Mouse (Mus musculus) forebrain, embryonic 11.5 days (tissue): ENCODE data around the gene Btg2. TPM values are rescaled to one million over a fixed set of nuclear protein-coding genes. Genes with fewer than 3 reads are reported as not detected.

Experiments
- ATAC-seq: fragments of 200-750 bp; cut with Nextera tagmentation; replicated peaks from 2 replicates; pipeline ENCODE4 v1.8.0; 2017; ENCODE audit warnings: moderate TSS enrichment; ENCODE audit not compliant: low FRiP score
- DNase-seq: peaks from one replicate; pipeline ENCODE4 v3.0.0-alpha.2; 2017; ENCODE audit warnings: low spot score
- H3K27ac ChIP-seq: fragments of 300-500 bp; sonication (generic); 2 replicates; pipeline ENCODE4 v1.5.1; 2014; ENCODE audit warnings: low read depth, low read length
- H3K27me3 ChIP-seq: fragments of 300-500 bp; sonication (generic); 2 replicates; pipeline ENCODE4 v1.6.1; 2014; ENCODE audit warnings: mild to moderate bottlenecking, low read length, mixed read lengths; ENCODE audit not compliant: control insufficient read depth, insufficient read depth
- H3K36me3 ChIP-seq: fragments of 300-500 bp; sonication (generic); 2 replicates; pipeline ENCODE4 v1.6.1; 2014; ENCODE audit warnings: mild to moderate bottlenecking, low read length, moderate library complexity, mixed read lengths; ENCODE audit not compliant: control insufficient read depth, insufficient read depth
- H3K4me1 ChIP-seq: fragments of 300-500 bp; sonication (generic); replicated peaks from 2 replicates; pipeline ENCODE4 v1.6.1; 2014; ENCODE audit warnings: low read length, mixed read lengths; ENCODE audit not compliant: control insufficient read depth, insufficient read depth
- H3K4me2 ChIP-seq: fragments of 300-500 bp; sonication (generic); 2 replicates; pipeline ENCODE4 v1.6.1; 2014; ENCODE audit warnings: low read depth, mild to moderate bottlenecking, low read length, moderate library complexity, mixed read lengths; ENCODE audit not compliant: severe bottlenecking
- H3K4me3 ChIP-seq: fragments of 300-500 bp; sonication (generic); 2 replicates; pipeline ENCODE4 v1.5.1; 2014; ENCODE audit warnings: low read depth, low read length
- H3K9ac ChIP-seq: fragments of 300-500 bp; sonication (generic); 2 replicates; pipeline ENCODE4 v1.6.1; 2014; ENCODE audit warnings: low read length
- H3K9me3 ChIP-seq: fragments of 300-500 bp; sonication (generic); 2 replicates; pipeline ENCODE4 v1.6.1; 2016; ENCODE audit warnings: low read length, mixed read lengths; ENCODE audit not compliant: control insufficient read depth
- WGBS: fragments of 180-500 bp; shearing (Covaris S2); extraction: QIAGEN DNeasy Blood & Tissue Kit; methylation state at CpG from one replicate; pipeline ENCODE4 v1.1.7; 2014; 5-methylcytosine and 5-hydroxymethylcytosine counted together
- polyA plus RNA-seq: library from polyadenylated mRNA; unstranded; fragments of >200 nt; fragmentation: Nextera tagmentation; extraction: Ambion mirVana; gene quantifications from 2 replicates; pipeline ENCODE4 v1.2.1, GENCODE M21; 2014

The Btg2 gene
- polyA plus RNA-seq, 1 experiment from 2014 or later = 110 TPM

DNA sequence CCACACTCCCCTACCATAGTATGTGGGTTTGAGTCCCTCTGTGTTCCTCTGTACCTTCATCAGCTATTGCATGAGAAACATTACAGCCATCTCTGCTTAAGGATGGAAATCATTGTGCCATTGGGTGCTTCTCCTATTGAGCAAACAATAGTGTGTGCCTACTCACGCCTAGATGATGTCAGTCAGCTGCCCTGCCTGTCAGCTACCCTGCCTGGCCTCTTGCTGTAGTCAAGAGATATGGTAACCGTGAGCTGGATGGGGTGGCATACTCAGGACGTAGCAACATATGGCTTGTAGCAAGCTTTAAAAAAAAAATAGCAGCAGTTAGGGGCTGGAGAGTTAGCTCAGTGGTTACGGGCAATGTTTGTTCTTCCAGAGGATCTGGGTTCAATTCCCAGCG lies 31.5 kb upstream of the Btg2 start:
- no peaks in the 10 kb centered on the region for H3K36me3 ChIP-seq
- H3K27me3 ChIP-seq = no peaks in the 10 kb centered on the region
- H3K4me2 ChIP-seq = no peak overlapping the region
- H3K9me3 ChIP-seq = no peaks in the 10 kb centered on the region
- 85% methylated on average over 5 of the region's 5 CpGs for WGBS
- no peak overlapping the region for H3K27ac ChIP-seq
- H3K4me1 ChIP-seq = no peaks in the 10 kb centered on the region; the same call in 1 of the 2 replicates
- DNase-seq (no peak), ATAC-seq (no peak)
- no peak overlapping the region for H3K9ac ChIP-seq
- H3K4me3 ChIP-seq = no peak overlapping the region

DNA sequence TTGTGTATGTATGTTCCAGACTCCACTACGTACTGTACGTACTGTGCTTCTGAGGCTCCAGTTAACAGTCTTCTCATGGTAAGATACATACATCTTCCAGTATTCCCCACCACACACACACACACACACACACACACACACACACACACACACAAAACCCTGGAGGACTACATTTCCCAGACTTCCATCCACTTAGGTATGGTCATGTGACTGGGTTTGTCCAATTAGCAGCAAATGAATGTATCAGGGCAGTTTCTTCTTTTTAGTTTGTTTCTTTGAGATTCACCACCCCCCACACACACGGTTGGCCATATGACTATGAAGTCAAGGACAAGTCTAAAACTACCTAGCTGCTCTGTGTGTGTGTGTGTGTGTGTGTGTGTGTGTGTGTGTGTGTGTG lies 31.1 kb upstream of the Btg2 start:
- no peak overlapping the region for H3K27ac ChIP-seq
- no peaks in the 10 kb centered on the region for H3K9me3 ChIP-seq
- ATAC-seq (no peak), DNase-seq (no peak)
- no peak overlapping the region for H3K4me3 ChIP-seq
- H3K36me3 ChIP-seq = no peaks in the 10 kb centered on the region
- no peak overlapping the region for H3K9ac ChIP-seq
- WGBS = 88% methylated on average over 3 of the region's 3 CpGs
- no peaks in the 10 kb centered on the region; the same call in 1 of the 2 replicates for H3K4me1 ChIP-seq
- H3K27me3 ChIP-seq = no peaks in the 10 kb centered on the region
- no peak overlapping the region for H3K4me2 ChIP-seq

DNA sequence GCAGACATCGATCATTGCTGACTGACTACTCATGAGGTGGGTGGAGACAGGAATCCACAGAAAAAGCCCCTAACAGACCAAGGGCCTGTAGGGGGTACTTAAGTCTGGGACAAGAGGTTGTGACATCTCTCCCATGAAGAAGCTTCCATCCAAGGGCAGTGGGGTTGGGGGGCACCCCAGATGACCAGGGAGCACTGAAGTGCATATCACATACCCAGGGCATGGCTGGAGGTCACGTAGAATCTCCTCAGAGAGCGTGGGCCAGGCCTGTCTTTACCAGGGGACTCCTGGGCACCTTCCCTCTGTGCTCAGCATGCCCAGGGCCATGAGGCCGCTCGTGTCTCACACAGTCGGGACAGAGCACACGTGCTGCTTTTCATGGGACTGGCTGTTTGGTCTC lies 28.9 kb upstream of the Btg2 start:
- no peak overlapping the region for H3K4me3 ChIP-seq
- ATAC-seq = no peak
- H3K9me3 ChIP-seq = no peaks in the 10 kb centered on the region
- 88% methylated on average over 7 of the region's 7 CpGs for whole genome bisulfite sequencing
- H3K4me2 ChIP-seq = no peak overlapping the region
- H3K36me3 ChIP-seq = no peaks in the 10 kb centered on the region
- no peak overlapping the region for H3K27ac ChIP-seq
- no peak overlapping the region for H3K9ac ChIP-seq
- no peaks in the 10 kb centered on the region for H3K27me3 ChIP-seq
- DNase-seq = no peak
- H3K4me1 ChIP-seq = no peaks in the 10 kb centered on the region; the same call in 1 of the 2 replicates

DNA sequence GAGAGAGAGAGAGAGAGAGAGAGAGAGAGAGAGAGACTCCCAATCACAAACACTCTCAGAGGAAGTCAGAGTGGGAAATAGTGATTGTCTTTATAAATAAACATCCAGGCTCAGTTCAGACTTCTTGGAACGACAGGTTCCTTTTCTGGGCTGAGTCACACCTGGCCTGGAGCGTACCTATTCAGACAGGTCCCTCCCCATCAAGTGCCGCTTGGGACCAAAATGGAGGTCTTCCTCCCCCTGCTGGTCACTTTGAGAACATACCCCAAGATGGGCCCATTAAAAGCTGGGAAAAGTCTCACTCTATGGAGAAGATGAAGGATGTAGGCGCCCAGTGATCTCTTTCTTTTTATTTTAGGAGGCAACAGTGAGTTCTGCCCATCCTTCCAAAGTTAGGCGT lies 27.8 kb upstream of the Btg2 start:
- Histone ChIP-seq H3K27ac (no peak overlapping the region), H3K9ac (no peak overlapping the region), H3K36me3 (no peaks in the 10 kb centered on the region), H3K9me3 (no peaks in the 10 kb centered on the region), H3K27me3 (no peaks in the 10 kb centered on the region), H3K4me2 (no peak overlapping the region), H3K4me3 (no peak overlapping the region), H3K4me1 (no peaks in the 10 kb centered on the region; the same call in 1 of the 2 replicates)
- DNase-seq (peak; percentile 68), ATAC-seq (0 out of 2 replicates have a peak, but pooled peaks have one; percentile 36)
- 7% methylated on average over 5 of the region's 5 CpGs for WGBS

DNA sequence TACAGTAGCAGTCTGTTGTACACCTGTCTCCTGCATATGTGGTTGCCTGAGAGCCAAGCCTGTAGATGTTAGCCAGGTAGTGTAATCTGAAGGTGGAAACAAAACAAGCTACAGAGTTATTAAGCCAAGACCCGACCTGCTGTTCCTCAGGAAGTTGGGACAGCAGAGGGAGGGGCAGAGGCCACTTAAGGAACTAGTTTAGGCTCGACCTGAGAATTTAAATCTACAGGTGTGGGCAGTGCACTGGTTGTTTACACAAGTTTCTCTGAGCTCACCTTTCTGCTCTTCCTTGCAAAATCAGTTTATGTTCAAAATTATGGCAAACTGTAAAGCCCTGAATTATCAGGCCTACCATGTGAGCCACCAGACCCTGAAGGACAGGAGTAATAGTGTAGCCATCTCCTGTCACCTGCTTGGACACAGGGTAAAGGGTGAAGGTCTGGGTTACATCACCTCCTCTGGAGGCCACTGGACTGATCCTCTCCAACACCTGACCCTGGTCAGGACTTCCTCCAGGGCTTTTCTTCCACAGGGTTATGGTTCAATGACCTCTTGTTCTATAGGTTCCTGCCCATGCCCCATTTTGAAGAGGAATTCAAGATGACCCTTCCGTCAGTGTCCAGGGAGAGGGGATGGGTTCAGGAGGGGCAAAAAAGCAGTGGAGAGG lies 27.0 kb upstream of the Btg2 start:
- ATAC-seq = no peak
- no peak for DNase-seq
- Histone ChIP-seq H3K4me3 (no peak overlapping the region), H3K4me1 (no peaks in the 10 kb centered on the region; the same call in 1 of the 2 replicates), H3K9ac (no peak overlapping the region), H3K9me3 (no peaks in the 10 kb centered on the region), H3K36me3 (no peaks in the 10 kb centered on the region), H3K27me3 (no peaks in the 10 kb centered on the region), H3K4me2 (no peak overlapping the region), H3K27ac (no peak overlapping the region)
- WGBS = 61% methylated on average over 3 of the region's 3 CpGs

DNA sequence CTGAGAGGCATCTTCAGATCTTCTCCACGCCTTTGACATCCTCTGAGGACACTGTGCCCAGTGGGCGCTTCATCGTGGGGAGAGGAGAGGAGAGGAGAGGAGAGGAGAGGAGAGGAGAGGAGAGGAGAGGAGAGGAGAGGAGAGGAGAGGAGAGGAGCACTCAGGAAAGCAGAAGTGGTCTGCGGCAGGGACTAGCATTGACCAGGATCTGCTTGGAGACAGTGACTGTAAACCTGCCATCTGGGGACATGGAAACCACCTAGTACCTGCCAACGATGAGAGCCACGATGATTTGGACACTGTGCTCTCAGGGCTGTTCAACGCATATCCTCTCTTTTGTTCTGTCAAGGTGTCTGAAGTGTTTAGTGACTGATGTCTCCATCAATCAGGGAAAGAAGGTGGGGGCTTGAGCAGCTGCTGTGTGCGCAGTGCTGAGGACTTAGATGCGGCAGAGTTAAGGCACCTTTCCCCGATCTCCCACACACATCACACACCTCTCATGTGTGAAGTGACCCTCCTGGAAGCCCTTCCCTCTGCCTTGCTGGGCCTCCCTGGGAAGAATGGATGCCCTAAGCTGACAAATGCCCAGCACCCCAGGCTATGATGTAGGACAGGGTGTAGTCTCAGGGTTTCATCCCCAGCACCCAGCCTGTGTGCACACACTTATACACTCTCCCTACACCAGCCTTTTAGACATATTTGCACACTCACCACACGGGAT lies 26.3 kb upstream of the Btg2 start:
- no peak for ATAC-seq
- DNase-seq = no peak
- no peaks in the 10 kb centered on the region for H3K36me3 ChIP-seq
- H3K9me3 ChIP-seq = no peaks in the 10 kb centered on the region
- WGBS = 77% methylated on average over 9 of the region's 11 CpGs
- H3K4me2 ChIP-seq = no peak overlapping the region
- H3K27ac ChIP-seq = no peak overlapping the region
- no peak overlapping the region for H3K9ac ChIP-seq
- H3K4me3 ChIP-seq = no peak overlapping the region
- H3K27me3 ChIP-seq = no peaks in the 10 kb centered on the region
- H3K4me1 ChIP-seq = no peaks in the 10 kb centered on the region; the same call in 1 of the 2 replicates

DNA sequence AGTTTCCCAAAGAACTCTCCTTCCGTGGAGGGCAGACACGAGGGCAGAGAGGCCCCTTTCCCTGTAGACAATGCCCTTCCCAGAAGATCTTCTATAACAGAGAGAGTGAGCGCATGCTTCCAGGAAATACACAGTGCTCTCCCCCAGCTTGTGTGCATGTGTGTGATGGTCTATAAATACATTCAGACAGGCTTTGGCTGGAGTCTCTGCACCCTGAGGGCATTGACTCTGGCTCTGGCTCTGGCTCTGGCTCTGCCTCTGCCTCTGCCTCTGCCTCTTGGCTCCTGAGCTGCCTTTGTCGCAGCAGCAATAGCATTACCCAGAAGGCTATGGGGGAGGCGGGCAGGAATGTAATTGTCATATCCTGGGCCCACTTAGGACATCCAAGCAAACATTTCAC lies 24.9 kb upstream of the Btg2 start:
- 74% methylated on average over 5 of the region's 5 CpGs for WGBS
- Histone ChIP-seq H3K4me3 (no peak overlapping the region), H3K4me1 (peaks cover 4% of the 10 kb centered on the region; the same call in 1 of the 2 replicates), H3K36me3 (no peaks in the 10 kb centered on the region), H3K27me3 (no peaks in the 10 kb centered on the region), H3K9me3 (no peaks in the 10 kb centered on the region), H3K9ac (no peak overlapping the region), H3K4me2 (no peak overlapping the region), H3K27ac (no peak overlapping the region)
- no peak for ATAC-seq
- no peak for DNase-seq

DNA sequence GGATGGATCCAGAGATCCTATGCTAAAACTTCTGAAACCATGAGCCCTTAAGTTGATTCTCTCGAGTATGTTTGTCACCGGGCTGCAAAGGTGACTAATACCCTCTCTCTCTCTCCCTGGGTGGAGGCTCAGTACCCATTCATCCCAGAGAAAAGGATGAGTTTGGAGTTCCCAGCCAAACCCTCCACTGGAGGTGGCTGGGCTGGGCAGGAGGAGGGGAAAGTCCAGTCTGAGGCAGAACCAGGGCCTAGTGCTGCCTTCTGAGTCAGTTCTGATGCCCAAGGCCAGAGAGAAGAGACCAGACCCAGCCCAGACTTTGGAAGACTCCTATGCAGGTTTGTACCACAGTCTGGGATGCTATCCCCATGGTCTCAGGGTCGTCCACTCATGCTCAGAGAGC lies 22.7 kb upstream of the Btg2 start:
- peaks cover 5% of the 10 kb centered on the region for H3K4me1 ChIP-seq
- DNase-seq = no peak
- H3K4me2 ChIP-seq = no peak overlapping the region
- no peak overlapping the region for H3K9ac ChIP-seq
- no peak for ATAC-seq
- no peaks in the 10 kb centered on the region for H3K9me3 ChIP-seq
- WGBS = 76% methylated on average over 3 of the region's 3 CpGs
- H3K27ac ChIP-seq = no peak overlapping the region
- no peak overlapping the region for H3K4me3 ChIP-seq
- no peaks in the 10 kb centered on the region for H3K36me3 ChIP-seq
- no peaks in the 10 kb centered on the region for H3K27me3 ChIP-seq

DNA sequence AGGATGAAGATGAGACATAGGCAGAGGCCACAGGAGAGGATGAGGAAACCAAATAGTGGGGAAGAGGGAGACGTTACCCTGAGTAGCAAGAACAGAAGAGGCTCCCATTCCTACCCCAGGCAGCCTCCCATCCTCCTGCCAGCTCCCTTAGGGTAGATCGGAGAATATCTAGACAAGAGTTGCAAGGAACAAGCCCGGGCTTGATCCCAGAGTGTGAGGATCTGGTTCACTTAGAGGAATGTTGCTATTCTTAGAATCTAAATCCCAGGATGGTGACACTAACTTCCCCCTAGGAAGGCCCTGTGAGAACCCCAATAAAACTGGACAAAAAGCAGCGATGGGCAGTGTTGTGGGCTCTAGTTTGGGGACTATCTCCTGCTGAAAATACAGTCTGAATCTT lies 22.0 kb upstream of the Btg2 start:
- DNase-seq (no peak), ATAC-seq (no peak)
- Histone ChIP-seq H3K4me3 (no peak overlapping the region), H3K36me3 (no peaks in the 10 kb centered on the region), H3K27ac (no peak overlapping the region), H3K9ac (no peak overlapping the region), H3K9me3 (no peaks in the 10 kb centered on the region), H3K4me2 (no peak overlapping the region), H3K27me3 (no peaks in the 10 kb centered on the region), H3K4me1 (peaks cover 7% of the 10 kb centered on the region)
- WGBS = 89% methylated on average over 4 of the region's 4 CpGs
